Mouse (Mus musculus) fat pad, adult 2 months (tissue): Measurements from ENCODE around the gene Slit3.

Experiments
- DNase-seq: peaks from one replicate; pipeline ENCODE4 v3.0.0-alpha.2; 2011; ENCODE audit warnings: low read depth, low spot score; ENCODE audit errors: extremely low read depth

Slit3 gene

DNA sequence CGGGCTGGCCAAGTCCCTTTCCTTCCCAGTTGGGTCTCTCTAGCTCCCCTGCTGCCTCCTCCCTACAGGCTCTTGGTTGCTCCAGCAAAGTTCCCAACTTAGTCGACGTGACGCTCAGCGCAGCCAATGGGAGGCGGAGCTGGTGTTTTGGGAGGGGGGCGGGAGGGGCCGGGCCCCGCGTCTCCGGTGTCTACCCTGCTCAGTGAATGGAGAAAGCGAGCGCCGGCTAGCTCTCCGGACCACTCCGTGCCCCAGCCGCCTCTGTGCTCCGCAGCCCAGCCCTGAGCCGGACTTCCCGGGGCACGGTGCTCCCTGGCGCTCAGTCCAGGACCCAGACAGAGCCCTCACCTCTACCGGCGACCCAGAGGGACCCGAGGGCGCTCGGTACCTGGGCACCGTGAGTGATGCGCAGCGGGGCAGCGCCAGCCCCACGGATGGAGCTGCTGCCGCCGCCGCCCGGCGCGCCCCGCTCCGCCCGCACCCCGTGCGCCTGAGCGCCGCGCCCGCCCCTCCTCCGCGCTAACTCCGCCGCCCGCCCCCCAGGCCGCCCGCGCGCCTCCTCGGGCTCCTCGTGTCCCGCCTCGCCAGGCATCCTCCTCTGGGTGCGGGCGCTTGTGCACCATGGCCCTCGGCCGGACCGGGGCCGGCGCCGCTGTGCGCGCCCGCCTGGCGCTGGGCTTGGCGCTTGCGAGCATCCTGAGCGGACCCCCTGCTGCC, at the start of gene Slit3:
TSS of gene Slit3 (plus strand) at position 331 of the 717 bp plus-strand sequence.
- DNase-seq: no peak

DNA sequence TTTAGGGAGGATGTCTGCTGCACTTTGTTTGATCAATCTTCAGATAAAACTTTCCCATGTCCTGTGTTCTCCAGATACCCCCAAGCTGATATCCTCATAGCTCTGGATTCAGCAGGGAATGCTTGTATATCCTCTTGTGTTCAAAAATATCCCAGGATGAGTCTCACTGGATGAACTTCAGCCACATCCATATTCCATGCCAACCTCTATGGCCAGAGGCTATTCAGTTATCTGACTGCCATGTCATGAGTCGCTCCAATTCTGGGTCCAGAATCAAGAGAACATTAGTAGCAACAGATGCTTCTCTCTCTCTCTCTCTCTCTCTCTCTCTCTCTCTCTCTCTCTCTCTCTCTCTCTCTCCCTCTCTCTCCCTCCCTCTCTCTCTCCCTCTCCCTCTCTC, 49.6 kb upstream of the Slit3 start:
- no peak for DNase-seq

- DNase-seq: no peak
Measured at GRCm38 (mm10) chr11:35075411-35075810, 45.6 kb upstream of the Slit3 start.

- DNase-seq: no peak
Measured at GRCm38 (mm10) chr11:35080451-35081125, 40.4 kb upstream of the Slit3 start.

DNA sequence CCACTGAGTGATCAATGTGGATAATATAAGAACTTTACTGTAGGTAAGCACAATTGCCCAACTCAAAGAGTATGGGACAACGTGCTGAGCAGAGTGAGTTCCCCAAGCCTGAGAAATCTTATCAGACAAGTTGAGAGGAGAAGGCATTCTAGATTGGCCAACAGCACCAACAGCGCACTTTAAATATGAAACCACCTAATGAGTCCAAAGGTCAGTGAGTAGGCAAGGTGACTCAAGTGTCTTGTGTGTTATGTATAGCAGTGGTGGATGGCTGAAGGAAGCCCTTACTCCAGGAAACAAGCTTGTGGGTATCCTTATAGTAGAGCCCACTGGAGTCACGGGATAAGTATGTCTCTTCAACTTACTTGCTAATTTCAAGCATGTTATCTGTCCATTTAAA, 38.7 kb upstream of the Slit3 start:
- DNase-seq: no peak

GRCm38 (mm10) chr11:35083049-35083448, 38.0 kb upstream of the Slit3 start:
- no peak for DNase-seq

DNA sequence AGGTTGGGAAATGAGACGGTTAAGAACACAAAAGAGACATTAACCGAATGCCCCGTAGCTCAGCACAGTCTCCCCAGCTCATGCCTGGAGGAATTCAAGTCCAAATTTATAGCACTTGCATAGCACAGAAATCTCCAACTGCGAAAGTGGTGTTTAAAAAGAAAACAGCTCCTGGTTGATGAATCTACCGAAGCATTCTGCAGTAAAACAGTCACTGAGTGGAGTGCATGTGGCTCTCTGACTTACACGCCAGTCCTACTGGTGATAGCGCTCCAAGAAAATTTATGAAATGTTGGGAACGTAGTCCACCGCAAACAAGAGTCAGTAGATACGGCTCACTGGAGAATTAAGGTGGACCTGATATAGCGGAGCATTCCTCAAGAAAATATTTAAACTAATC, 35.7 kb upstream of the Slit3 start:
- no peak for DNase-seq

GRCm38 (mm10) chr11:35086029-35086428, 35.0 kb upstream of the Slit3 start:
- no peak for DNase-seq

GRCm38 (mm10) chr11:35087454-35087853, 33.6 kb upstream of the Slit3 start:
- DNase-seq: no peak

GRCm38 (mm10) chr11:35088136-35088535, 32.9 kb upstream of the Slit3 start:
- no peak for DNase-seq

DNA sequence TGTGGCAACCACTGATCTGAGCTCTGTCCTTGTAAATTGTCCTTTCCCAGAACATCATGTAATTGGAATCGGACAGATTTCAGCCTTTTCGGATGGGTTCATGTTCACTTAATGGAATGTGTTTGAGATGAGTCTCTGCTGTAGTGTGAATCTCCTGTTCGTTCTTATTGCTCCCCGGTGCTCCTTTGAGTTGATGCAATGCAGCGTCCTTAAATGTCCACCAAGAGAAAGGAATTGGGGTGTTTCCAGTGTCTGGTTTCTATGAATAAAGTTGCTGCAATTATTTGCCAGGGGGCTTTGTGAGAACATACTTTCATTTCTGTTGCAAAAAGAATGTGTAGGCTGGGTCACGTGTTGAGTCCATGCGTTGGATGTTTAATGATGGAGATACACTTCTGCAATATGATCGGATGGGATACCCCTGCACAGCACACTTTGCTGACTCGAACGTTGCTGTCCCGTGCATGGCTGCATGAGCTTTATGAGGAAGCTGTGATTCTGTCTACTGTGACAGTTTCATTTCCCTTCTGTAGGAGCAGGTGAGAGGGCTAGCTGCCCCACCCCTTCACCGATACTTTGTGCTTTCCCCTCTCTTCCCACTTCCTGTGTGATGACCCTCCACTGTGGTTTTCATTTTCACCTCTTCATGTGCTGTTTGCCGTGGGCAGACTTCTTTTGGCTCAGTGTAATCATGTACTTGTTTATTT, 30.2 kb upstream of the Slit3 start:
- DNase-seq: no peak

- no peak for DNase-seq
Measured at GRCm38 (mm10) chr11:35096538-35096937, 24.5 kb upstream of the Slit3 start.

DNA sequence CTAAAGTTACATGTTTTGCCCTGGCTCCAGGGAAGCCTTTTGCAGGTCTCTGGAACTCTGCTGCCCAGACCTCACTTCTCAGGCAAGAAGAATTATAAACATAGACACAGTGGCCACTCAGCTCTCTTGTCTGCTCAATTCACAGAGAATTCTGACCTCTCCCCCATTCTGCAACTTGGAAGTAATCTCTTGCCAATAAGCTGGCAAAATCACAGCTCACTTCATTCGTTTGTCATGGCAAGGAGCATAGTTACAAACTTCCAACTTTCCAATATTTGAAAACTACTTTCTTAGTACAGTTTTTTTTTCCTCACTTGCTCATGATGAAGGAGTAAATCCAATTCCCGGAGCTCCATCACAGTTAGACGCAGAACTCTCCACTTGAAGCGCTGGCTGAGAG, 11.2 kb upstream of the Slit3 start:
- no peak for DNase-seq

DNA sequence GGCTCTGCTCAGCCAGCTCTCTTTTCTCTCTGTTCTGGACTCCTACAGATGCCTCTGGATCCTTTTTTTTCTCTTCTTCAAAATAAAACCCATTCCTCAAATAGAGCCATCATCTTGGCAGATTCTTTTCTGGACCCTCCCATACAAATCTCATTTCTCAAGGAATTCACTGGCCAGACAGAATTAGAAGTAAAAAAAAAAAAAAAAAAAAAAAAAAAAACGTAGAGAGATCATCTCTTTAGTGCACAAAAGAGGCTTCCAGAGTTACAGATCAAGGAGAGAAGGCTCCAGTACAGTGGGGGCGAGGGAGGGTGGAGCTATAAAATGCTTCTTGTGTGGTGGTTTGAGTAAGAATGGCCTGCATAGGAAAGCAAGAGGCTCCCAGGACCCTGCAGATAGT, 10.2 kb upstream of the Slit3 start:
- DNase-seq: no peak

GRCm38 (mm10) chr11:35113290-35113689, 7.7 kb upstream of the Slit3 start:
- DNase-seq: no peak

GRCm38 (mm10) chr11:35116436-35116835, 4.6 kb upstream of the Slit3 start:
- no peak for DNase-seq

DNA sequence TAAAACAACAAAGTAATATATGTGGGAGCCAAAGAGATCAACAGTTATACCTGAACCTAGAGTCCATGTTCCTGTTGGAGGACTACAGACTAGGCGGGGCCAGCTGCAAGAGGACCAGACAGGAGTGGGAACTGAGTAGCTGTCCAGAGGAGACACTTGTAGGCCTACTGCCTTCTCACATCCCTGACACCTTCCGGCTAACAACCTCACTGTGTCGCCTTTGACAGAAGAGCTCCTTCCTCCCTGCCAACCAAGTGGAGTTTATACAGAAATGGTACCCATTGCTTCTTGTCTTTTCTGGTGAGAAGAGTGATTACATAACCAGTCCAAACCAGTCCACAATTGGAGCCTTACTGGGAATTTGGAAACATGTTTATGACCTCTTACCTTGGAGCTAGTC, 3.2 kb upstream of the Slit3 start:
- no peak for DNase-seq

DNA sequence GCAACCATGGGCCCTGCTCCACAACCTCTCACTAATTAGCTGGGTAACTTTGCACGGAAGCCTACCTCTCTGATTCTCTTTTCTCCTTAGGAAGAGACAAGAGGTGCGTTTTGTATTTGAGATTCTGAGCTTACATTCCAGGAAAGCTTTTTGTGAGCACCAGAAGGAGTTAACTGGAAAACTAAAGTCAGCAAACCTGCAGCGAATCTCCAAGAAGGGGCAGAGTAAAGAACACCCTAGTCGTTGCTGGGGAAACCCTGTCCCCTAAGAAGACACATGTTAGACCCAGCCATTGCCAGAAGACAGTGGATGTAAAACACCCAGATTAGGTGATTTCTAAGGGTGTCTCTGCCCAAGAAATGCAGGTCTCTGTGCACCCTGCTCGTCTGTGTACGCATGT, 2.3 kb upstream of the Slit3 start:
- no peak for DNase-seq

DNA sequence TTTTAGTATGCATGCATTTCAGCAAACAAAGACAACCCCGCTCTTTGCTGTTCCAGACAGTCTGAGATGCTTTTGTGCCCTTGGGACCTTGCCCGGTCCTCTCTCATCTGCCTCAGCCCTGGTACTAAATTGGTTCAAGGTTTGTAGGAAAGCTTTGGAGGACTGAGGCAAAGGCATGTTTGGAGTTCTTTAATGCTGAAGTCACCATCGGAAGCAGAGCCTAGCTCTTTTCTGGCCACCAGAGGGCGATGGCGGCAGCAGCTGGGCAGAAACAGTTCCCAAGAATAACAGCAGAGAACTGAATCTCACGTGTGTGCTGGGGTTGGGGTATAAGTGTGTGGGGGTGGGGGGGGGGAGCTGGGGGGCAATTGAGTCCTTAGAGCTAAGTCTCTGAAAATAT, 1.7 kb upstream of the Slit3 start:
- no peak for DNase-seq

GRCm38 (mm10) chr11:35120076-35120475, 948 bp upstream of the Slit3 start:
- DNase-seq: no peak

DNA sequence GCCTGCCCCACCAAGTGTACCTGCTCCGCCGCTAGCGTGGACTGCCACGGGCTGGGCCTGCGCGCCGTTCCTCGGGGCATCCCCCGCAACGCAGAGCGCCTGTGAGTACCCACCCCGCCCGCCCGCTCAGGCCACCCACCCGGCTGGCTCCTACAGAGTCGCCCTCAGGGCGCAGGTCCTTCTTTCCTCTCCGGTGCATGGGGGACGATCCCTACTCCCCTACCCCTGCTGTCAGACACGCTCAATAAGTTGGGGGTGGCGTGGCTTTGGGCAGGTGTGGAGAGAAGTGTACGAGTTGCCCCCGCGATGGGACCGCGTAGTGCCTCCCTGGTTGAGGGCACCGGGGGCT, 561 bp downstream of the Slit3 start:
- no peak for DNase-seq

DNA sequence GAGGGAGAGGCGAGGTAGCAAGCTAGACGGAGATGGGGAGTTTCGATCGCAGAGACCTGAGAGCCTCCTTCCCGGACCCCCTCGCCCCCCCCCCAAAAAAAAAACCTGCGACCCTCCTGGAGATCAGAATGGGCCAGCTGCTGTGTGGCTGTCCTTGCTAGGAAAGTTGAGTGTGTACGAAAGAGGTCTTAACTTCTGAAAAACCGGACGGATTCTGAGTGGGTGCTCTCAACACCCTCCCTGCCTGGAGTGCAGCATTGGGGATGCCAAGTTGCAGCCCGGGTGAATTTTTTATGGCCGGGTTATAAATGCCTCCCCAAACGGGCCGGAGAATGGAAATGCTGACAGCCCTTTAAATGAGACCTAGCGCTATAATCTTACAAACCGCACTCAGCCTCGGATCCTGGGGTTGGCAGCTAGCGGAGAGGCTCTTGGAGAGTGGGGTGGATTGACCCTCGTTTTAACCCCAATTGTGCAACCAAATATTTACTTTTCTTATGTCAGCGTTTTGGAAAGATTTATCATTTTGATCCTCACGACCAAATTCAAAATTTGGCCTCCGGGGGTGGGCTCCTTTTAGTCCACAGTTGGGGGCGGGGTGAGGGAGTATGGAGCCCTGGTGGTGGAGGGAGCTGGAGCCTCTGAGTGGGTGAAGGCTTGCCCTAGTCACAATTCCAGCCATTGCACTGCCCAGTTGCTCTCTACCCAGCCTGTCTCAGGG, 1.2 kb downstream of the Slit3 start:
- no peak for DNase-seq
